Mouse (Mus musculus): ENCODE measurements at regions not wholly inside any gene's neighbourhood (a gene's known extent, or its start where the extent isn't known, plus 50 kb on each side); places are given as distances from the start of the nearest gene placed in this dataset.

GRCm38 (mm10) chr5:28563401-28563800 is 96.3 kb upstream of the Shh start:
- no peak for DNase-seq (ENCODE audit: low spot score in 2 of 2)

- no peak for DNase-seq (ENCODE audit: low spot score in 2 of 2)
These were observed 95.9 kb upstream of the Shh start for GRCm38 (mm10) chr5:28562917-28563316.

- DNase-seq (ENCODE audit: low spot score in 2 of 2), result no peak
These were observed 86.5 kb upstream of the Shh start for GRCm38 (mm10) chr5:28553543-28553942.

- peak; percentile 68 to 70 for DNase-seq (ENCODE audit: low spot score in 2 of 2)
These were observed 63.3 kb upstream of the Shh start for GRCm38 (mm10) chr5:28530202-28530855.

- no peak for DNase-seq (ENCODE audit: low spot score in 2 of 2)
These were observed 59.4 kb upstream of the Shh start for GRCm38 (mm10) chr5:28526435-28526834.

GRCm38 (mm10) chr5:28520800-28521707 is 54.0 kb upstream of the Shh start:
- peak in 1 of 2 experiments; percentile 47 for DNase-seq (ENCODE audit: low spot score in 2 of 2)

GRCm38 (mm10) chr5:28519059-28519543 is 52.0 kb upstream of the Shh start:
- peak in 1 of 2 experiments; percentile 35 for DNase-seq (ENCODE audit: low spot score in 2 of 2)

Measured in urinary bladder, postnatal 36 days (tissue).